Mouse (Mus musculus): Measurements from ENCODE around the gene Hras.
A peak's percentile ranks its signal among the peaks of the same experiment; 100 is the strongest.

Hras gene

DNA sequence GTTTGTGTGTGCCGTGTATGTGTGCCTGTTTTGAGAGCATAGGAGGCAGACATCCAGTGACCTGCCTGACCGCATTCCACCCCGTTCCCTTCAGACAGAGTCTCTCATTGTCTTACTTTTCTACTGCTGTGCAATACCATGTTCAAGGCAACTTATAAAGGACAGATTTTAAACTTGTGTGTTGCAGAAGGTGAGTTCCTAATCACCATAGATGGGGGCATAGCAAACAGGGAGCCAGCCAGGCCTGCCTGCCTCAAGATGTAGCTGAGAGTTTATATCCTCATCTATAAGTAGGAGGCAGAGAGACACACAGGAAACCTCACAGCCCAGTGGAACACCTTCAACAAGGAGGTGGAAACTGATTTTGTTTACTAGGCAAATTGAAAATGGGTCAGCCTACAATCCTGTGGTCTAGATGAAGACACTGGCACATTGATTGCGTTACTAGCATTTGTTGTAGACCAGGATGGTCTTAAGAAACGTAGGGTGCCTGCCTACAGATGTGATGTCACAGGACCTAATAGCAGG is 20.4 kb downstream of the Hras start:
- no peak for DNase-seq

DNA sequence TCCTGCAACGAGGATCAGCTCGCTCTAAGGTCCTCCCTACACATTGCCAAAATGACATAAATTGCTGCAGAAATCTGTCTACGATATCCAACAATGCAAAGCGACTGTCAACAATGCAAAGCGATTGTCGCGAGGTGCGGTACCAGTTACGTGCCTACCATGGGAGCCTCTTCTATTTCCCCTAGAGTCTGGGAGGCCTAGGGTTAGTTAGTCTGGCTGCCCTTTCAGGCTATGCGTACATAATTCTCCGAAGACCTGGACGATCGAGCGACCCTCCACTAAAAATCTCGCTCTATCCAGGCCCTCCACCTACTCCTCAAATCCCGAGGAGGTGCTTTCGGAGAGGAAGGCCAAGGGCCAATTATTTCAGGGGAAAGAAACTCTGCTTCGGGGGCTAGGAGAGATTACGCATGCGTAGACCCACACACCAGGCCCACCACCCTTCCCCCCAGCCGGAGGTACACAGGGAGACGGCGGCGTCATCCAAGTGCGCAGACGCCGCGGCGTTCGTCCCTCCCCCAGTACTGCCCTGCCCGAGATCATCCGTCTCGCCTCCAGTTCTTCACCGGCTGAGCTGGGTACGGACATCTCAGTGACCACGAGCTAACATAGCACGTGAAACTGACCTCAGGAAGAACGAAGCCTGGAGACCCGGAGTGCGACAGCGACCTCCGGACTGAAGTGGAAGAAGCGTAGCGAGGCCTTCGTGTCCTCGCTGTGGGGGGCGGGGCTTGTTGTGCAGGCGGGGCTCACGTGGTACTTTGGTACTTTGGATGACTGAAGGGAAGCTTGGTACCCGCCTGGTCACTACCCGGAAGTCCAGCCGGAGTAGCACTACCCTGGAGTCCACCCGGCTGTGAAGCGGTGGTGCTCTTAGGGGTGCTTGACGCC is 21.4 kb downstream of the Hras start, which contains the start of gene Rnh1:
Gene Rnh1 (minus strand): TSS at position 742 of the 891 bp plus-strand sequence.
- peak; percentile 88 for DNase-seq

DNA sequence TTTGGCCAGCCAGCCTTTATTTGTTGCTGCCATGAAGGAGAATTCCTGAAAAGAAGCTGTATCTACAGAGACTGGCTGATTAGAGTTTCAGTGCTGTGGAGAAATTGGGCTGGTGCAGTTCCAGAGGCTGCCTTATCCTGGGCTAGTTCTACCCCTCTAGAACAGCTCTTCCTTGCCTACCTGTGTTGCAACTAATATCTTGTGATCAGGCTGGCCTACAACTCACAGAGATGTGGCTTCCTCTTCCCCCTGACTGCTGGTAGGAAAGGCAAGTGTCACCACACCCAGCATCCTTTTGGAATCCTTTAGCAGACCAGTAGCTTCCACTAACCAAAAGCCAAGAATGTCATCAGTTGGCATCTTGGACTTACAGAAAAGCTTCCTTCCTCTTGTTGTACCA is 23.9 kb downstream of the Hras start:
- DNase-seq, result no peak

DNA sequence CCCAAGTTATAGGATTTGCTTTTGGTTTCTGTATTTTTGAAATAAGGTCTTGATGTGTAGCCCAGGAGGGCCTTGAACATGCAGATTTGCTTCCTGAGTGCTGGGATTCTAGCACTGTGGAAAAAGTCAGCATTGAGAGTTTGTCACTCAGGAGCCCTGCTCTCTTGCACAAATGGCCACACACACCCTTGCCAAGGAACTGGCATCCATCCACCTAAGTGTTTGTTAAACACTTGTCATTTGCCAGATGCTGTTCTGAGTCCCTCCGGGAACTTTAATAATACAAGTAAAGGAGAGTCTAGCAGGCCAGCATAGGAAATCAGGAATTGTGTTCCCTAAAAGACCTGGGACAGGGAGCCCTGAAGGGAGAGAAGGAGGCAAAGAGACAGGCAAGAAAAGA is 24.5 kb downstream of the Hras start:
- no peak for DNase-seq

DNA sequence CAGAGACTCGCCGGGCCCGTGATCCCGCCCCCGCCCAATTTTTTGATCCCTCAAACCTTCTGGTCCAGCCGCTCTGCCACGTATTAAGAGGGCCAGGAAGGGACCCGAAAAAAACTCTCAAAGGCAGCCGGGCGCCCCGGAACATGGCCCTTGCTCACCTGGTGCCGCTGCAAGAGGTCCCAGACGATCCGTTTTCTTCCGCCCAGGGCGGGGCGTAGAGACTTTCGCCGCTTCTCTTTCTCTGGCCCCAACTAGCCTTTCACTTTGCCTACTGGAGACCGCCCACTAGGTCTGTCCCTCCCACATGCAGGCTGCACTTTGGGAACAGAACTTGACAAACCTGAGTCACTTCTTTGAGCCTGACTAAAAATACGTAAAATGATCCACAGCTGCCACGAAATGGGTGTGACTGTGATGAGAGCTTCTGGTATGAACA is 25.3 kb downstream of the Hras start:
- DNase-seq, result no peak

DNA sequence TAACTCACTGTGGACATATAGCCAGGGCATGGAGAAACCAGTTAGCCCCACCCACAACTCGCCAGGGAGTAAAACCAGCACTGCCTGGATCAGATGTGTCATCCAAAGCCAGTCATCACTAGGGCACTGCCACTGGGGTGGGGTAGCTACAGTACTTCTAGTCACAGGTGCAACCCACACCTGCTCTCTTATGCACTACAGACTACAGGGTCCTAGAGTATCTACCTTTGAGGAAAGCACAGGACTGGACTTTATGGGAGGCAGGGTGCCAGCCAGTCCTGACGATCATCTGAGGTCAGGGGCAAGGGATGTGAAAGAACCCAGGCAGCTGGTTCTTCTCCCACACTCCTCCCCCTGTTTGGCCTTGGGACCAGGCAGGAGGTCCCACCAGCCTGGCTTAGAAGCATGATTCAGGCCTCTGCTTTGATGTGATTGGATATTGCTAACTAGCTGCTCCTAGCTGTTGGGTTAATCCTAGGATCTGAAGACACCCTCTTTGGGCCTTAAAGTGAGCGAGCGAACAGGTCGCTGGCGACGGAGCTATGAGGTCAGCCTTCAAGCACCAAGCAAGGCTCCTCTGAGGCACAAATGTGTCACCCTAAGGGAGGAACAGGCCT is 25.8 kb downstream of the Hras start:
- DNase-seq, result no peak

DNA sequence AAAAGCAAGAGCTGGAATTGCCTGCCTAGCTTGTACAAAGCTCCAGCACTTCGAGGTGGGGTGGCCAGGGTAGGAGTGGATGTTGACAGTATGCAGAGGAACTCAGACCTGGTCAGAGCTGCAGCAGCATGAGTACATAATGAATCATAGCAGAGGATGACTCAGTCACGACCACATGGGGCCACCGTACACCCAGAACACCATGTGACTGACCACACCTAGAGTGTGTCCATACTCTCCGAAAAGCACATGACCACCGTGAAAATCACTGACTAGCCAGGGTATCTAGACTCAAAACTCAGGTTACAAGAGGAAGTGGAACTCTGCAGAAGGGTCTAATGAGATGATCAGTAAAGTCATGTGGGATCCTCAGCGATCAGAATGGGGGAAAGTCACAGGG is 29.0 kb downstream of the Hras start:
- no peak for DNase-seq

DNA sequence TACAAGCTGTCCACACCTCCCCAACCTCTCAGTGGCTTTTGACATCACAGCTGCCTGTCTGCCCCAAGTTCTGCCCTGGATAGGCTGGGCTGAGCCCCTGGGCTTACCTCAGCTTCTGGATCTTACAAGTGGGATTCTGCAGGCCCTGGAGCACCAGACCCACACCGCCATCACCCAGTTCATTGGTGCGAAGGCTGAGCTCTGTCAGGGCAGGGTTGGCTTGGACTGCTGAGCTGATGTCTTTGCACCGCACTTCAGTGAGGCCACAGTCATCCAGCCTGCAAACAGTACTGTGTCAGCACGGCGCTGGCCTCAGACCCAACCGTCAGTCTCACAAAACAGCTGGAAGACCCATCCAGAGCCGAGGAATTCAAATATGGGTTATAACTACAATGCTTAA is 29.4 kb downstream of the Hras start:
- no peak for DNase-seq

DNA sequence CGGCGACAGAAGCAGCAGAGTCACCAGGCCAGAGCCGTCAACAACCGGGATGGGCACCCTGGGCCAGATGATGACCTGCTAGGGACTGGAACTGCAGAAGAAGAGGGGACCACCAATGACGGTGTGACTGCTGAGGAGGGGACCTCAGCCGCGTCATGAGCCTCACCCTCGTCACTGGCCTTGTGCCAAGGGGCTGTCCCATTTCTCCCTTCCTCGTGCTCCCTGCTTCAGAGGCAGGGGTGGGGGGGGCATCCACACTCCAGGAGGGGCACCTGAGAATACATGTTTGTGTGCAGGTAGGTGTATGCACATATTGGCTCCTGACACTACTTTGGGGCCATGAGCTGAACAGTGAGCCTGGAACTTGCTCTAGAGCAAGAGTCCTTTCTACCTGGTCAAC is 38.4 kb downstream of the Hras start:
- DNase-seq, result no peak

DNA sequence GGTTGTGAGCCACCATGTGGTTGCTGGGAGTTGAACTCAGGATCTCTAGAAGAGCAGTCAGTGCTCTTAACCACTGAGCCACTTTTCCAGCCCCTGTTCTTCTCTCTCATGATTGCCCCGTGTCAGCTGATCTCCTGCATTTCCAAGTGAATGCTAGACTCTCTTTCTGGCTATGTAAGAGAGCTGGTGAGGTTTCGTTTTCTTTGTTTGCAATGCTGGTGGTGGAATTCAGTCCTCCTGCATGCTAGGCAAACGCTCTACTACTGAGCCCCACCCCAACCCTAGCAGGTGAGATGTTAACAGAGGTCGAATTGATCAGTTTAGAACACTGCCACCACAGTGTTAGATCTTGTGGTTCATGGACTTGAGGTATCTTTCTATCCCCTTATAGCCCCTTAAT is 45.2 kb downstream of the Hras start:
- no peak for DNase-seq

DNA sequence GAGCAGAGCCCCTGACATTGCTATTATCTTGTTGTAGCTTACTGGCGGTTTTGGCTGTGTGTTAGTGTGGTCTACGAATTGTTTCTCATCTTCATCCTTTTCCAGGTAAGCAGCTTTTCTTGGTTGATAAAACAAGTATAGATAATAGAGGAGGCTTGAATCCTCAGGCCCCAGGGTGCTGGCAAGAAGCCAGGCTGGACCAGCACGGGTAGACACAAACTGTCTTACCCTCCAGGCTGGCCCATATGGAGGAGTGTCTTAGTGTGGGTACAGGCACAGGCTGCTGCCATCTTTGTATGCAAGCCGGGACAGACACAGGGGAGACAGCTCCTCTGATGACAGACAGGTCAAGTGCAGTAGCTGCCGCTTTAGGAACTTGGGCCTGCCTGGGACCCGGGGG is 46.8 kb downstream of the Hras start:
- DNase-seq, result no peak

DNA sequence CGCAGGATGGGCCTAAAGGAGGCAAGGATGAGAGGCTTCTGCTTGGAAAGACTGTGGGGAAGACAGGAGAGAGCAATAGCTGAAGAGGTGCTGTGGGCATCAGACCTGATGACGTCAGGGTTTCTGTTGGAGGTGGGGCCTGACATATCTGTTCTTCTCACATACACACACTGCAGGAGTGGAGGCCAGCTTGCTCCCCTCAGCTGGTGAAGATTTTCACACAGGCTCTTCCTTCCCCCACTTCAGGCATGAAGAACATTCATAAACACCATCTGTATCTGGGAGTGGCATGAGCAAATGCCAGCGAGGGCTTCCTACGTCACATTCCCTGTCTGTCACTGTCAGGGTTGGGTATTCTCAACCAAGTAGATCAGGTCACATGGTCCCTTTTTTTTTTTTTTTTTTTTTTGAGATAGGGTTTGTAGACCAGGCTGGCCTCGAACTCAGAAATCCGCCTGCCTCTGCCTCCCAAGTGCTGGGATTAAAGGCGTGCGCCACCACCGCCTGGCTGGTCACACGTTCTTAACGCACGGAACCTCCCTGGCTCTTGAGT is 47.7 kb downstream of the Hras start:
- DNase-seq, result no peak

DNA sequence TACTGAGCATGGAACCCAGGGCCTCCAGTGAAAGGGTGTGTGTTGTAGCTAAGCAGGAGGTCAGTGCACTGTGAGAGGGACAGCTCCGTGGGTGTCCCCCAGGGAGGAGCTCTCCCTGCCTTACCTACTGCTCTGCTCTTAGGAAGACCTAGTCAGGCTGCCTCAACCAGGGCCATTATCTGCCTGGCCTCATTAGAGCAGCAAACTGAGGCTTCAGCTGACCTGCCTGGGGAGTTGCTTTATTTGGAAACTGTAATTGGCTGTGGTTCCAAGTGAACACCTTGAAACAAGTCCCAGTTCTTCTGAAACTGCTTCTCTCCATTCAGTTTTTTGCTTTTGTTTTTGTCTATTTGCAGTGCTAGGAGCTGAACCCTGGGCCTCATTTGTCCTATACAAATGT is 48.4 kb downstream of the Hras start:
- no peak for DNase-seq

DNA sequence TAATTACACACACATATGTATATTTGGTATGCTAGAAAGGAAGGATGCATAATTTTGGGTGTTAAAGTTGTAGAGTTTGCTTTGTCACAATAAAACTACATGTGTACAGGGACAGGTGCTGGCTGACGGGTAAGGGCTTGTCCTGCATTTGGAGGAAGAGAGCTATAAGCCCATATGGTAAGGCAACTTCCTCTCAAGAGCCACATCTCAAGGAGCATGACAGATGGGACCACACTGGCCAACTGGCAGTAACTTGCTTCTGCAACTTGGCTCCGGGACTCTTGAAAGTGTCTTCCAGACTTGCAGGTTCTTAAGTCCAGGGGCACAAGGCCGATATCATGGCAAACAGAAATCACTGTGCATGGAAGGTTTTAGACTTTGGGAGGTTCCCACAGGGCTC is 49.2 kb downstream of the Hras start:
- DNase-seq, result no peak

DNA sequence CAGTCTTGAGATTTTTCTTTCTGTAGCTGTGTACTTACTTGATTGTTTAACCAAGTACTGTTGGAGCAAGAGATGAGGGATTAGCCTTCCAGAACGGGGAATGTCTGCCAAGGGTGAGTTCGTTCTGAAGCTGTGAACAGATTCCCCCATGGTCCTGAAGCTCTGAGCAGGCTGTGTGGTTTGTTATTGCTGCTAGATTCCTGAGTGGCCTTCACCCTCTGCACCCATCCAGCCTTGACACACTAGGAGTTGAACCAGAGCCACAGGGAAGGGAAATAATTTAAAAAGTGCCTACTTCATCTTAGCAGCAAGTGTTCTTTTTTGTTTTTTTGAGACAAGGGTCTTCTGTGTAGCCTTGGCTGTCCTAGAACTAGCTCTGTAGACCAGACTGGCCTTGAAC is 49.9 kb downstream of the Hras start:
- no peak for DNase-seq

DNA sequence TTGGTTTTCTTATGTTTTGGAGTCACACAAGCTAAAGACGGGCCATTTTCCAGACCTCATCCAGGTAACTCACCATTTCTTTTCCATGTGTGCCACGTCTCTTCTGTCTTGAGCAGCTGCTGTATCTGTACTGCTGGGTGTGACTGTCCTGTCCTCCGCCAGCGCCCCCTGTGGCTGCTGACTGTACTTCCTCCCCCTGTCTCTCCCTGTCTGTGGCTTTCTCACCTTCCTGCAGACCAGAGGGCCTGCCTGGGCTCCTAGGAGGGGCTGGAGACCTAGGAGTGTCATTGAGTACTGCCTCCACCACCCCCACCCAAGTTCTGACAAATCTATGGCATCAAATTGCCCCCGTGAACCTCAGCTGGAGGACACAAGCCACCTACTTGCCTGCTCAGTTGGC is 50.7 kb downstream of the Hras start:
- no peak for DNase-seq

DNA sequence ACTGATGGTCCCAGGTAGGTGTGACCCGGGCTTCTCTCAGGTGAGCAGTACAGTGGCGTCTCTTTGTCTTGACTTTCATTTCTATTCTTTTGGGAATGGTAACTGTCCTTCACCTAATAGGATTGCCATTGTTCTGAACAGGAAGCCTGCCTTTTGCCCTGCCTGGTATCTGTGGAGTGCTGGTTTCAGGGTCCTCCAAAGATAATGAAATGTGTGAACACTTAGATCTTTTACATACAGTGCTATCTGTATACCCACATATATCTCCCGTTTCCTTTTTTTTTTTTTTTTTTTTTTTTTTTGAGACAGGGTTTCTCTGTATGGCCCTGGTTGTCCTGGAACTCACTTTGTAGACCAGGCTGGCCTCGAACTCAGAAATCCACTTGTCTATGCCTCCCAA is 52.5 kb downstream of the Hras start:
- no peak for DNase-seq

Data from cerebellum, adult 8-10 months (tissue).